Mouse (Mus musculus) hematopoietic multipotent progenitor cell, adult 10-12 weeks (in vitro differentiated cells): Measurements from ENCODE around the gene Mprip. TPM values are rescaled to one million over a fixed set of nuclear protein-coding genes. Genes with fewer than 3 reads are reported as not detected.

Experiments
- polyA plus RNA-seq: library from polyadenylated mRNA; stranded (reverse); fragments of >175 nt; gene quantifications from 2 replicates; pipeline ENCODE4 v1.2.3, GENCODE M21; 2012; ENCODE audit warnings: low replicate concordance

Gene Mprip
- polyA plus RNA-seq: 41.2 and 67.7 TPM in 2 replicates

GRCm38 (mm10) chr11:59661005-59661404 is at the start of gene Mprip:
Mprip (plus strand) TSS chr11:59661305.

GRCm38 (mm10) chr11:59787199-59787781 is 126.2 kb downstream of the Mprip start, which contains the start of gene Pld6:
Pld6 (minus strand) TSS chr11:59787645.

GRCm38 (mm10) chr11:59809670-59810474 is 148.8 kb downstream of the Mprip start, which contains the start of gene Flcn:
Flcn (minus strand) TSS chr11:59810016.

Other genes with a start within 250 kb of the Mprip start
- 7.4 and 11.1 TPM in 2 replicates for gene Jmjd4, start 211.3 kb upstream of the Mprip start, polyA plus RNA-seq
- gene Snap47, start 210.1 kb upstream of the Mprip start, polyA plus RNA-seq: 2.5 and 6.5 TPM in 2 replicates
- gene Zfp867, start 188.8 kb upstream of the Mprip start, polyA plus RNA-seq: 0.21 TPM in 1 of 2 replicates, not detected in the other
- 39.3 and 44.1 TPM in 2 replicates for gene Zkscan17, start 134.6 kb upstream of the Mprip start, polyA plus RNA-seq
- gene Nlrp3, start 119.7 kb upstream of the Mprip start, polyA plus RNA-seq: 2.5 and 4.4 TPM in 2 replicates
- gene Olfr222, start 85.1 kb upstream of the Mprip start, polyA plus RNA-seq: not detected in 2 replicates
- not detected in 2 replicates for gene Olfr223, start 68.0 kb upstream of the Mprip start, polyA plus RNA-seq
- 0.10 and 0.17 TPM in 2 replicates for gene Pld6, start 126.3 kb downstream of the Mprip start, polyA plus RNA-seq
- gene Flcn, start 148.7 kb downstream of the Mprip start, polyA plus RNA-seq: 21.5 and 55.5 TPM in 2 replicates
- 8.8 and 13.7 TPM in 2 replicates for gene Nt5m, start 178.1 kb downstream of the Mprip start, polyA plus RNA-seq
- gene Cops3, start 178.5 kb downstream of the Mprip start, polyA plus RNA-seq: 11.0 and 14.2 TPM in 2 replicates